Mouse (Mus musculus) heart, embryonic 14.5 days (tissue): ENCODE measurements around the gene Cphx2. TPM values are rescaled to one million over a fixed set of nuclear protein-coding genes. Genes with fewer than 3 reads are reported as not detected.
"Not testable (repeated sequence)": the region's sequence is repeated elsewhere in the genome, so short reads cannot be mapped to it uniquely, and the experiment has no call there.

Experiments
- ATAC-seq: fragments of 200-750 bp; cut with Nextera tagmentation; 2 replicates; pipeline ENCODE4 v1.8.0; 2017; ENCODE audit warnings: low read depth, moderate TSS enrichment; ENCODE audit not compliant: insufficient number of reproducible peaks, insufficient read depth, low FRiP score
- H3K27ac ChIP-seq, 2 experiments: fragments of 200-500 bp in 1 of 2; fragments of 300-500 bp in 1 of 2; sonication (generic) in 1 of 2; replicated peaks in 1 of 2; 2 replicates each; pipeline ENCODE4 v1.5.1; 2012 to 2014; ENCODE audit warnings: low read depth in 2 of 2, low read length in 2 of 2, control low read depth in 1 of 2, mild to moderate bottlenecking in 1 of 2, mixed read lengths in 1 of 2; ENCODE audit not compliant: control insufficient read depth in 1 of 2, insufficient read depth in 1 of 2
- H3K27me3 ChIP-seq: fragments of 300-500 bp; sonication (generic); 2 replicates; pipeline ENCODE4 v1.6.1; 2014; ENCODE audit warnings: mild to moderate bottlenecking, low read length, control low read depth; ENCODE audit not compliant: control insufficient read depth, insufficient read depth
- H3K36me3 ChIP-seq: fragments of 300-500 bp; sonication (generic); 2 replicates; pipeline ENCODE4 v1.6.1; 2014; ENCODE audit warnings: mild to moderate bottlenecking, control low read depth, low read length, mixed read lengths; ENCODE audit not compliant: control insufficient read depth, insufficient read depth
- H3K4me1 ChIP-seq, 2 experiments: fragments of 200-500 bp in 1 of 2; fragments of 300-500 bp in 1 of 2; sonication (generic) in 1 of 2; 2 replicates each; pipeline ENCODE4 v1.6.1; 2012 to 2014; ENCODE audit warnings: low read length in 2 of 2, control low read depth in 1 of 2, mixed read lengths in 1 of 2; ENCODE audit not compliant: control insufficient read depth in 2 of 2, insufficient read depth in 2 of 2
- H3K4me2 ChIP-seq: fragments of 300-500 bp; sonication (generic); 2 replicates; pipeline ENCODE4 v1.6.1; 2014; ENCODE audit warnings: mild to moderate bottlenecking, low read length
- H3K4me3 ChIP-seq, 2 experiments: fragments of 200-500 bp in 1 of 2; fragments of 300-500 bp in 1 of 2; sonication (generic) in 1 of 2; 2 replicates each; pipeline ENCODE4 v1.5.1; 2012 to 2014; ENCODE audit warnings: low read length in 2 of 2, mild to moderate bottlenecking in 2 of 2, control low read depth in 1 of 2, low read depth in 1 of 2, moderate library complexity in 1 of 2; ENCODE audit not compliant: control insufficient read depth in 1 of 2, insufficient read depth in 1 of 2
- H3K9ac ChIP-seq: fragments of 300-500 bp; sonication (generic); 2 replicates; pipeline ENCODE4 v1.6.1; 2014; ENCODE audit warnings: mild to moderate bottlenecking, low read length
- H3K9me3 ChIP-seq: fragments of 300-500 bp; sonication (generic); 2 replicates; pipeline ENCODE4 v1.6.1; 2016; ENCODE audit warnings: low read length, control low read depth; ENCODE audit not compliant: control insufficient read depth
- WGBS: fragments of 180-500 bp; shearing (Covaris S2); extraction: QIAGEN DNeasy Blood & Tissue Kit; methylation state at CpG from one replicate; pipeline ENCODE4 v1.1.7; 2014; 5-methylcytosine and 5-hydroxymethylcytosine counted together
- polyA plus RNA-seq: library from polyadenylated mRNA; unstranded; fragments of >200 nt; fragmentation: Nextera tagmentation; extraction: Ambion mirVana; gene quantifications from 2 replicates; pipeline ENCODE4 v1.2.1, GENCODE M21; 2014

Cphx2 gene
- polyA plus RNA-seq, 1 experiment from 2014 or later: not detected

- ATAC-seq: peak; percentile 81
- no CpG with 5 or more reads among the region's 18 CpGs for WGBS
- not testable (repeated sequence) for H3K27me3 ChIP-seq, H3K27ac ChIP-seq, H3K4me1 ChIP-seq, H3K9me3 ChIP-seq, H3K9ac ChIP-seq, H3K4me3 ChIP-seq, H3K4me2 ChIP-seq, H3K36me3 ChIP-seq
Measured at GRCm38 (mm10) chr14:26118550-26119000, 37.3 kb downstream of the Cphx2 start.

- not testable (repeated sequence) for H3K9me3 ChIP-seq, H3K4me1 ChIP-seq, H3K36me3 ChIP-seq, ATAC-seq, H3K9ac ChIP-seq, H3K4me3 ChIP-seq, H3K27me3 ChIP-seq, H3K27ac ChIP-seq, H3K4me2 ChIP-seq
- WGBS: no CpG with 5 or more reads among the region's 7 CpGs
Measured at GRCm38 (mm10) chr14:26119095-26119494, 37.8 kb downstream of the Cphx2 start.

Other genes starting within 250 kb of the Cphx2 start
- gene Anxa11, start 239.4 kb upstream of the Cphx2 start, polyA plus RNA-seq: 29.4 and 30.2 TPM in 2 replicates
- gene Plac9a, start 178.4 kb upstream of the Cphx2 start, polyA plus RNA-seq: not detected in 2 replicates
- gene Tmem254a, start 153.8 kb upstream of the Cphx2 start, polyA plus RNA-seq: 3.0 and 3.1 TPM in 2 replicates
- gene Cphx1, start 143.2 kb upstream of the Cphx2 start, polyA plus RNA-seq: 0.16 TPM in 1 of 2 replicates, not detected in the other
- 0.23 and 0.62 TPM in 2 replicates for gene Duxbl1, start 102.9 kb upstream of the Cphx2 start, polyA plus RNA-seq
- gene Gm9780, start 38.8 kb upstream of the Cphx2 start, polyA plus RNA-seq: 5.9 and 7.5 TPM in 2 replicates
- 28.1 and 29.2 TPM in 2 replicates for gene Tmem254c, start 14.2 kb upstream of the Cphx2 start, polyA plus RNA-seq
- gene Cphx3, start 781 bp downstream of the Cphx2 start, polyA plus RNA-seq: not detected in 2 replicates
- 0.98 TPM in 1 of 2 replicates, not detected in the other for gene Duxbl2, start 36.8 kb downstream of the Cphx2 start, polyA plus RNA-seq
- gene Plac9b, start 101.0 kb downstream of the Cphx2 start, polyA plus RNA-seq: 5.8 and 8.3 TPM in 2 replicates
- gene Tmem254b, start 125.5 kb downstream of the Cphx2 start, polyA plus RNA-seq: 15.7 and 19.2 TPM in 2 replicates
- 0.51 TPM in 1 of 2 replicates, not detected in the other for gene Duxbl3, start 176.4 kb downstream of the Cphx2 start, polyA plus RNA-seq